Mouse (Mus musculus): Measurements from ENCODE around the gene Ern1.
"Not testable (repeated sequence)": the region's sequence is repeated elsewhere in the genome, so short reads cannot be mapped to it uniquely, and the experiment has no call there.

Ern1 gene

GRCm38 (mm10) chr11:106480530-106480885 is 7.1 kb downstream of the Ern1 start:
- no peak for DNase-seq

GRCm38 (mm10) chr11:106479619-106480529 is 7.8 kb downstream of the Ern1 start:
- DNase-seq = no peak

GRCm38 (mm10) chr11:106478745-106479144 is 8.9 kb downstream of the Ern1 start:
- DNase-seq = no peak

GRCm38 (mm10) chr11:106477505-106478160 is 10.0 kb downstream of the Ern1 start:
- DNase-seq = no peak

GRCm38 (mm10) chr11:106475309-106475708 is 12.3 kb downstream of the Ern1 start:
- no peak for DNase-seq

- DNase-seq = no peak
Observed at GRCm38 (mm10) chr11:106471629-106472028, 16.0 kb downstream of the Ern1 start.

GRCm38 (mm10) chr11:106468509-106468908 is 19.1 kb downstream of the Ern1 start:
- no peak for DNase-seq

GRCm38 (mm10) chr11:106465932-106466331 is 21.7 kb downstream of the Ern1 start:
- DNase-seq = no peak

GRCm38 (mm10) chr11:106465545-106465903 is 22.1 kb downstream of the Ern1 start:
- DNase-seq = no peak

GRCm38 (mm10) chr11:106464681-106465544 is 22.7 kb downstream of the Ern1 start:
- DNase-seq = no peak

- DNase-seq = no peak
Observed at GRCm38 (mm10) chr11:106463845-106464244, 23.8 kb downstream of the Ern1 start.

GRCm38 (mm10) chr11:106462309-106462708 is 25.3 kb downstream of the Ern1 start:
- DNase-seq = no peak

GRCm38 (mm10) chr11:106461145-106461932 is 26.3 kb downstream of the Ern1 start:
- no peak for DNase-seq

GRCm38 (mm10) chr11:106460671-106461070 is 27.0 kb downstream of the Ern1 start:
- DNase-seq = no peak

GRCm38 (mm10) chr11:106458540-106458939 is 29.1 kb downstream of the Ern1 start:
- DNase-seq = no peak

- no peak for DNase-seq
Observed at GRCm38 (mm10) chr11:106443646-106444045, 44.0 kb downstream of the Ern1 start.

- not testable (repeated sequence) for DNase-seq
Observed at GRCm38 (mm10) chr11:106442564-106442963, 45.1 kb downstream of the Ern1 start.

- no peak for DNase-seq
Observed at GRCm38 (mm10) chr11:106440318-106440717, 47.3 kb downstream of the Ern1 start.

- no peak for DNase-seq
Observed at GRCm38 (mm10) chr11:106439355-106439754, 48.3 kb downstream of the Ern1 start.

- no peak for DNase-seq
Observed at GRCm38 (mm10) chr11:106438524-106439177, 49.0 kb downstream of the Ern1 start.

GRCm38 (mm10) chr11:106437543-106437942 is 50.1 kb downstream of the Ern1 start:
- no peak for DNase-seq

- DNase-seq = no peak
Observed at GRCm38 (mm10) chr11:106437039-106437438, 50.6 kb downstream of the Ern1 start.

Data from cerebellum, postnatal 14 days (tissue).